Mouse (Mus musculus) hematopoietic stem cell, adult 5-6 weeks (primary cell): Measurements from ENCODE around the gene Cacng1. TPM values are rescaled to one million over a fixed set of nuclear protein-coding genes. Genes with fewer than 3 reads are reported as not detected.

Experiments
- ATAC-seq, 2 experiments: fragments of 125-278 bp in 1 of 2; replicated peaks in 1 of 2; 2 replicates each; pipeline ENCODE4 v1.8.0; 2016 to 2017; ENCODE audit warnings: inconsistent platforms in 2 of 2, mild to moderate bottlenecking in 2 of 2, moderate number of reproducible peaks in 2 of 2, low read depth in 1 of 2, moderate TSS enrichment in 1 of 2; ENCODE audit not compliant: low FRiP score in 2 of 2, poor library complexity in 2 of 2, severe bottlenecking in 2 of 2, insufficient read depth in 1 of 2, low TSS enrichment in 1 of 2
- total RNA-seq: library from RNA; stranded (forward); fragments of 172-1452, 232-1000 nt; gene quantifications from 2 replicates; pipeline ENCODE4 v1.2.3, GENCODE M21; 2017

The Cacng1 gene
- total RNA-seq, 1 experiment from 2014 or later: not detected

GRCm38 (mm10) chr11:107721057-107721456 is 4.7 kb upstream of the Cacng1 start:
- ATAC-seq: no peak

- ATAC-seq: peak; percentile 92
Observed at GRCm38 (mm10) chr11:107720264-107721021, 4.1 kb upstream of the Cacng1 start.

- no peak for ATAC-seq
Observed at GRCm38 (mm10) chr11:107714368-107714767, 2.0 kb downstream of the Cacng1 start.

GRCm38 (mm10) chr11:107710379-107710778 is 5.9 kb downstream of the Cacng1 start:
- no peak for ATAC-seq

GRCm38 (mm10) chr11:107707897-107708610 is 8.3 kb downstream of the Cacng1 start:
- ATAC-seq: no peak

- no peak for ATAC-seq
Observed at GRCm38 (mm10) chr11:107705476-107706074, 10.7 kb downstream of the Cacng1 start.

- no peak for ATAC-seq
Observed at GRCm38 (mm10) chr11:107705060-107705459, 11.3 kb downstream of the Cacng1 start.

- no peak for ATAC-seq
Observed at GRCm38 (mm10) chr11:107703272-107704134, 12.8 kb downstream of the Cacng1 start.

- peak in 1 of 2 experiments; percentile 33; a peak in 1 of 4 replicates for ATAC-seq
Observed at GRCm38 (mm10) chr11:107699967-107700366, 16.4 kb downstream of the Cacng1 start.

- ATAC-seq: peak; percentile 85 to 93
Observed at GRCm38 (mm10) chr11:107693338-107693737, 23.0 kb downstream of the Cacng1 start.

GRCm38 (mm10) chr11:107691569-107691968 is 24.8 kb downstream of the Cacng1 start:
- ATAC-seq: no peak

- ATAC-seq: no peak
Observed at GRCm38 (mm10) chr11:107688480-107688879, 27.8 kb downstream of the Cacng1 start.

GRCm38 (mm10) chr11:107686290-107686689 is 30.0 kb downstream of the Cacng1 start:
- no peak for ATAC-seq

- no peak for ATAC-seq
Observed at GRCm38 (mm10) chr11:107683544-107684465, 32.5 kb downstream of the Cacng1 start.

- no peak for ATAC-seq
Observed at GRCm38 (mm10) chr11:107682694-107683355, 33.5 kb downstream of the Cacng1 start.
